Mouse (Mus musculus) hematopoietic stem cell, adult 5-6 weeks (primary cell): ENCODE results near the gene Mag. TPM values are rescaled to one million over a fixed set of nuclear protein-coding genes. Genes with fewer than 3 reads are reported as not detected.

Experiments
- total RNA-seq: library from RNA; stranded (forward); fragments of 172-1452, 232-1000 nt; gene quantifications from 2 replicates; pipeline ENCODE4 v1.2.3, GENCODE M21; 2017

Mag gene
- total RNA-seq, 1 experiment from 2014 or later: not detected

Other genes with a start within 250 kb of the Mag start
- gene Haus5, start 249.9 kb downstream of the Mag start, total RNA-seq: 16.2 and 20.0 TPM in 2 replicates
- not detected in 2 replicates for gene Pmis2, start 243.3 kb downstream of the Mag start, total RNA-seq
- gene 2200002J24Rik, start 215.9 kb downstream of the Mag start, total RNA-seq: not detected in 2 replicates
- gene Atp4a, start 202.7 kb downstream of the Mag start, total RNA-seq: 0.25 TPM in 1 of 2 replicates, not detected in the other
- 34.0 and 38.9 TPM in 2 replicates for gene Tmem147, start 185.3 kb downstream of the Mag start, total RNA-seq
- gene Gapdhs, start 171.2 kb downstream of the Mag start, total RNA-seq: not detected in 2 replicates
- gene Sbsn, start 163.4 kb downstream of the Mag start, total RNA-seq: 0.25 and 2.8 TPM in 2 replicates
- 5.8 TPM in 1 of 2 replicates, not detected in the other for gene Dmkn, start 151.1 kb downstream of the Mag start, total RNA-seq
- not detected in 2 replicates for gene Krtdap, start 127.0 kb downstream of the Mag start, total RNA-seq
- gene Ffar2, start 91.1 kb downstream of the Mag start, total RNA-seq: 31.8 and 42.8 TPM in 2 replicates
- not detected in 2 replicates for gene Ffar3, start 58.7 kb downstream of the Mag start, total RNA-seq
- not detected in 2 replicates for gene Ffar1, start 53.3 kb downstream of the Mag start, total RNA-seq
- not detected in 2 replicates for gene Cd22, start 34.5 kb downstream of the Mag start, total RNA-seq
- not detected in 2 replicates for gene Hamp2, start 9.8 kb upstream of the Mag start, total RNA-seq
- gene Hamp, start 29.2 kb upstream of the Mag start, total RNA-seq: not detected in 2 replicates
- 120 and 164 TPM in 2 replicates for gene Usf2, start 41.9 kb upstream of the Mag start, total RNA-seq
- 1.2 and 2.4 TPM in 2 replicates for gene Lsr, start 58.6 kb upstream of the Mag start, total RNA-seq
- gene Fam187b, start 58.9 kb upstream of the Mag start, total RNA-seq: not detected in 2 replicates
- 383 and 391 TPM in 2 replicates for gene Fxyd5, start 127.6 kb upstream of the Mag start, total RNA-seq
- gene Fxyd7, start 136.6 kb upstream of the Mag start, total RNA-seq: 2.2 TPM in 1 of 2 replicates, not detected in the other
- gene Fxyd1, start 142.3 kb upstream of the Mag start, total RNA-seq: 2.7 and 15.3 TPM in 2 replicates
- gene Lgi4, start 144.5 kb upstream of the Mag start, total RNA-seq: not detected in 2 replicates
- gene Fxyd3, start 161.8 kb upstream of the Mag start, total RNA-seq: not detected in 2 replicates
- gene Hpn, start 200.4 kb upstream of the Mag start, total RNA-seq: 4.3 and 13.0 TPM in 2 replicates
- gene Scn1b, start 212.1 kb upstream of the Mag start, total RNA-seq: 4.8 and 6.6 TPM in 2 replicates
- 89.4 and 90.0 TPM in 2 replicates for gene Gramd1a, start 241.0 kb upstream of the Mag start, total RNA-seq